ENCODE assay signal across 12 mouse cellular contexts in genomic region chr15:96749101-96749500, GRCm38 (mm10). TPM values are rescaled to one million over a fixed set of nuclear protein-coding genes. Genes with fewer than 3 reads are reported as not detected.
DNase-seq lines count a peak whose midpoint lies in the region; ATAC-seq and TF ChIP-seq lines count a peak whose summit lies in the region.
"Had no signal": no experiment of that assay in that cellular context is flagged by ENCODE, and none has a peak within 500 bp of the region (broad histone marks: within the 10 kb centered on the region; RNA-seq: fewer than 3 reads in every experiment).

No protein-coding gene starts in this region.

- no peak overlapping the region for H3K9ac ChIP-seq in hindbrain, embryonic 15.5 days
- H3K9ac ChIP-seq in hindbrain, embryonic 14.5 days = no peak overlapping the region
- H3K9ac ChIP-seq in intestine, postnatal 0 days (ENCODE audit: low read depth, low read length) = no peak overlapping the region
- H3K9ac ChIP-seq: hindbrain, embryonic 12.5 days; liver, embryonic 15.5 days had no signal

- no peaks in the 10 kb centered on the region for H3K36me3 ChIP-seq in hindbrain, embryonic 15.5 days
- H3K36me3 ChIP-seq in hindbrain, embryonic 14.5 days (replicated peaks; ENCODE audit: control insufficient read depth, insufficient read depth) = no peaks in the 10 kb centered on the region
- H3K36me3 ChIP-seq in intestine, postnatal 0 days (ENCODE audit: control insufficient read depth, insufficient read depth) = no peaks in the 10 kb centered on the region
- H3K36me3 ChIP-seq in thymus, adult 2 months (ENCODE audit: control insufficient read depth, insufficient read depth, low read length) = no peaks in the 10 kb centered on the region
- H3K36me3 ChIP-seq: hindbrain, embryonic 12.5 days; liver, embryonic 15.5 days had no signal

- no peak overlapping the region for H3K27ac ChIP-seq in hindbrain, embryonic 15.5 days (replicated peaks)
- no peak overlapping the region for H3K27ac ChIP-seq in hindbrain, embryonic 14.5 days
- H3K27ac ChIP-seq in intestine, postnatal 0 days (ENCODE audit: low read depth, low read length) = peak overlapping the region; percentile 70
- no peak overlapping the region for H3K27ac ChIP-seq in thymus, adult 2 months (ENCODE audit: control insufficient read depth, insufficient read depth, low read length)
- H3K27ac ChIP-seq: hindbrain, embryonic 12.5 days had no signal

- no peak for TF ChIP-seq POLR2A in thymus, adult 2 months (IDR thresholded peaks at IDR 0.05; ENCODE audit: control insufficient read depth, extremely low read depth, insufficient read depth, low read length, poor library complexity)

- no peak for ATAC-seq in hindbrain, embryonic 15.5 days (ENCODE audit: low FRiP score, low read depth)
- no peak for ATAC-seq in hindbrain, embryonic 14.5 days (ENCODE audit: low FRiP score)
- peak; percentile 58 for ATAC-seq in intestine, postnatal 0 days
- ATAC-seq: CD4-positive, CD25-positive, alpha-beta regulatory T cell, adult 4 months had no signal

- H3K4me3 ChIP-seq in hindbrain, embryonic 15.5 days = no peak overlapping the region
- H3K4me3 ChIP-seq in hindbrain, embryonic 14.5 days (replicated peaks; ENCODE audit: low read length) = no peak overlapping the region
- H3K4me3 ChIP-seq in intestine, postnatal 0 days (ENCODE audit: low read depth, low read length) = peak overlapping the region; percentile 1; the same call in 1 of the 2 replicates
- H3K4me3 ChIP-seq in thymus, adult 2 months (ENCODE audit: control insufficient read depth, insufficient read depth, low read length) = no peak overlapping the region
- H3K4me3 ChIP-seq: hindbrain, embryonic 12.5 days; liver, embryonic 15.5 days had no signal

- H3K9me3 ChIP-seq in hindbrain, embryonic 15.5 days = no peaks in the 10 kb centered on the region
- H3K9me3 ChIP-seq in hindbrain, embryonic 14.5 days (ENCODE audit: control insufficient read depth, low read length) = no peaks in the 10 kb centered on the region
- no peaks in the 10 kb centered on the region for H3K9me3 ChIP-seq in intestine, postnatal 0 days (ENCODE audit: control insufficient read depth)
- H3K9me3 ChIP-seq: hindbrain, embryonic 12.5 days; liver, embryonic 15.5 days had no signal

- no peaks in the 10 kb centered on the region; the same call in 1 of the 2 replicates for H3K4me1 ChIP-seq in hindbrain, embryonic 15.5 days (replicated peaks)
- no peaks in the 10 kb centered on the region for H3K4me1 ChIP-seq in hindbrain, embryonic 14.5 days (replicated peaks; ENCODE audit: control insufficient read depth, insufficient read depth, low read length)
- peaks cover 7% of the 10 kb centered on the region; the same call in 1 of the 2 replicates for H3K4me1 ChIP-seq in intestine, postnatal 0 days (replicated peaks; ENCODE audit: control insufficient read depth, insufficient read depth, low read length)
- H3K4me1 ChIP-seq in thymus, adult 2 months (replicated peaks; ENCODE audit: control insufficient read depth, insufficient read depth, low read length) = 0 out of 2 replicates have a peak, but pooled peaks cover 6% of the 10 kb centered on the region
- H3K4me1 ChIP-seq: hindbrain, embryonic 12.5 days had no signal

- H3K27me3 ChIP-seq in hindbrain, embryonic 15.5 days = no peaks in the 10 kb centered on the region
- H3K27me3 ChIP-seq in hindbrain, embryonic 14.5 days (ENCODE audit: control insufficient read depth, insufficient read depth, low read length) = no peaks in the 10 kb centered on the region
- no peaks in the 10 kb centered on the region for H3K27me3 ChIP-seq in intestine, postnatal 0 days (replicated peaks; ENCODE audit: control insufficient read depth, insufficient read depth, low read length)
- no peaks in the 10 kb centered on the region for H3K27me3 ChIP-seq in thymus, adult 2 months (ENCODE audit: control insufficient read depth, insufficient read depth, low read length)
- H3K27me3 ChIP-seq: hindbrain, embryonic 12.5 days; liver, embryonic 15.5 days had no signal

- no peak for DNase-seq in hindbrain, embryonic 14.5 days (ENCODE audit: low spot score)
- DNase-seq in right cerebral cortex, postnatal 10 days (ENCODE audit: low spot score in 2 of 2) = peak; percentile 48 to 53
- no peak for DNase-seq in right cerebral cortex, adult 18-20 months
- no peak for DNase-seq in thymus, adult 2 months
- DNase-seq in frontal cortex, postnatal 10 days (ENCODE audit: low spot score in 2 of 2) = no peak
- DNase-seq in kidney, postnatal 36 days = no peak
- DNase-seq: retina, postnatal 1 day had no signal

- TF ChIP-seq CTCF in intestine, postnatal 0 days (IDR thresholded peaks at IDR 0.05; ENCODE audit: low read depth) = no peak
- no peak for TF ChIP-seq CTCF in thymus, adult 2 months (IDR thresholded peaks at IDR 0.05; ENCODE audit: borderline replicate concordance, control insufficient read depth, extremely low read depth, insufficient read depth, low read length, poor library complexity)

- 68% methylated on average over 10 of the region's 10 CpGs for WGBS in hindbrain, embryonic 15.5 days
- WGBS in hindbrain, embryonic 14.5 days = 58% methylated on average over 10 of the region's 10 CpGs
- WGBS in intestine, postnatal 0 days = 29% methylated on average over 10 of the region's 10 CpGs
- 96% methylated on average over 10 of the region's 10 CpGs for WGBS in thymus, adult 2 months

- 0 out of 2 replicates have a peak overlapping the region, but pooled peaks have one; percentile 3 for H3K4me2 ChIP-seq in hindbrain, embryonic 15.5 days
- H3K4me2 ChIP-seq in hindbrain, embryonic 14.5 days (replicated peaks) = no peak overlapping the region
- peak overlapping the region; percentile 55 for H3K4me2 ChIP-seq in intestine, postnatal 0 days (replicated peaks; ENCODE audit: low read depth)
- H3K4me2 ChIP-seq: hindbrain, embryonic 12.5 days; liver, embryonic 15.5 days had no signal

RNA-seq across cellular contexts. Expression of gene Slc38a2, which starts 49.6 kb away (rescaled TPM):
- 102 and 108 TPM in 2 replicates for polyA plus RNA-seq in hindbrain, embryonic 15.5 days (2015; fragmentation: Nextera tagmentation; extraction: Ambion mirVana)
- 125 and 141 TPM in 2 replicates for polyA plus RNA-seq in hindbrain, embryonic 14.5 days (2014; fragmentation: Nextera tagmentation; extraction: Ambion mirVana)
- 27.9 and 28.5 TPM in 2 replicates for polyA plus RNA-seq in intestine, postnatal 0 days (2015; fragmentation: Nextera tagmentation; extraction: Ambion mirVana)
- 105 and 110 TPM in 2 replicates for polyA plus RNA-seq in thymus, adult 2 months (2012; rRNA removed)

Comparison
In these comparisons a context has a peak if more than half of its experiments do, and no peak if none do; other contexts are left out.
1. DNase-seq: peak in right cerebral cortex, postnatal 10 days (2 of 2); none in hindbrain, embryonic 14.5 days (single experiment), right cerebral cortex, adult 18-20 months (single experiment), thymus, adult 2 months (single experiment), frontal cortex, postnatal 10 days (0 of 2) and kidney, postnatal 36 days (0 of 2).